Mouse (Mus musculus): Measurements from ENCODE around the gene Pik3r5. TPM values are rescaled to one million over a fixed set of nuclear protein-coding genes. Genes with fewer than 3 reads are reported as not detected.

Pik3r5 gene
- polyA plus RNA-seq (2012; rRNA removed), result 0.69 and 0.77 TPM in 2 replicates

GRCm38 (mm10) chr11:68431699-68432360 lies at the start of gene Pik3r5:
Gene Pik3r5, plus strand, starts transcription at chr11:68432121.
- peaks cover 6% of the 10 kb centered on the region for H3K4me1 ChIP-seq (ENCODE audit: control insufficient read depth, insufficient read depth, low read length)
- no peaks in the 10 kb centered on the region for H3K36me3 ChIP-seq (ENCODE audit: control insufficient read depth, insufficient read depth, low read length)
- no peak within 1 kb of the TSS for H3K27ac ChIP-seq (ENCODE audit: control insufficient read depth, insufficient read depth, low read depth, low read length)
- no peaks in the 10 kb centered on the region for H3K27me3 ChIP-seq (ENCODE audit: control insufficient read depth, insufficient read depth, low read length)
- H3K4me3 ChIP-seq (ENCODE audit: control insufficient read depth, low read depth, low read length), result peak within 1 kb of the TSS; percentile 79
- peak; percentile 35; the same call in 1 of the 2 replicates for TF ChIP-seq CTCF (IDR thresholded peaks at IDR 0.05; ENCODE audit: control insufficient read depth, insufficient read depth, insufficient replicate concordance, low read depth, low read length)
- TF ChIP-seq POLR2A (IDR thresholded peaks at IDR 0.05; ENCODE audit: control insufficient read depth, low read depth, low read length), result no peak; the same call in 1 of the 2 replicates

- H3K4me1 ChIP-seq (ENCODE audit: control insufficient read depth, insufficient read depth, low read length), result peaks cover 25% of the 10 kb centered on the region
Observed at GRCm38 (mm10) chr11:68383519-68383918, 48.4 kb upstream of the Pik3r5 start.

DNA sequence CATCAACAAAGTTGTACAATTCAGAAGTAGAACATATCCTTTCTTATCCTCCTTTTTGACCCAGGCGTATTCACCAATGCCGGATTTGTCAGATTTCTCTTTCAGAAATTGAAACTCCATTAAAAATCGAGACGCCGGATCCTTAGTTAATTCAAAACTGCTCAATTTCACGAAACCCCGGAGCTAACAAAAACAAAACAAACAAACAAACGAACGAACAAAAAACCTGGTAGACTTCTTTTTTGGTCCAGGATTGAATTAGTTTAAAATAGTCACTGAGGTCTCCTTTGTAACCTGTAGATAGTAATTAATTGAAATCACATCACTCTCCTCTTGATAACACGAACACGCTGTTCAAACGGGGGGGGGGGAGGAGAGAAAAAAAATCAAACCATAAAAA lies 47.8 kb upstream of the Pik3r5 start:
- H3K36me3 ChIP-seq (ENCODE audit: control insufficient read depth, insufficient read depth, low read length), result no peaks in the 10 kb centered on the region
- no peak overlapping the region for H3K27ac ChIP-seq (ENCODE audit: control insufficient read depth, insufficient read depth, low read depth, low read length)
- H3K4me1 ChIP-seq (ENCODE audit: control insufficient read depth, insufficient read depth, low read length), result peaks cover 25% of the 10 kb centered on the region
- TF ChIP-seq CTCF (IDR thresholded peaks at IDR 0.05; ENCODE audit: control insufficient read depth, insufficient read depth, insufficient replicate concordance, low read depth, low read length) (no peak), POLR2A (IDR thresholded peaks at IDR 0.05; ENCODE audit: control insufficient read depth, low read depth, low read length) (no peak)
- H3K4me3 ChIP-seq (ENCODE audit: control insufficient read depth, low read depth, low read length), result no peak overlapping the region
- peaks cover 2% of the 10 kb centered on the region; the same call in 1 of the 2 replicates for H3K27me3 ChIP-seq (ENCODE audit: control insufficient read depth, insufficient read depth, low read length)

More at GRCm38 (mm10) chr11:68383519-68383918, 48.4 kb upstream of the Pik3r5 start:
- no peak overlapping the region for H3K4me3 ChIP-seq (ENCODE audit: control insufficient read depth, low read depth, low read length)
- TF ChIP-seq CTCF (IDR thresholded peaks at IDR 0.05; ENCODE audit: control insufficient read depth, insufficient read depth, insufficient replicate concordance, low read depth, low read length), result no peak
- TF ChIP-seq POLR2A (IDR thresholded peaks at IDR 0.05; ENCODE audit: control insufficient read depth, low read depth, low read length), result no peak
- H3K36me3 ChIP-seq (ENCODE audit: control insufficient read depth, insufficient read depth, low read length), result no peaks in the 10 kb centered on the region
- H3K27me3 ChIP-seq (ENCODE audit: control insufficient read depth, insufficient read depth, low read length), result peaks cover 2% of the 10 kb centered on the region; the same call in 1 of the 2 replicates
- H3K27ac ChIP-seq (ENCODE audit: control insufficient read depth, insufficient read depth, low read depth, low read length), result no peak overlapping the region

- Histone ChIP-seq H3K27me3 (ENCODE audit: control insufficient read depth, insufficient read depth, low read length) (peaks cover 2% of the 10 kb centered on the region; the same call in 1 of the 2 replicates), H3K27ac (ENCODE audit: control insufficient read depth, insufficient read depth, low read depth, low read length) (no peak overlapping the region), H3K4me3 (ENCODE audit: control insufficient read depth, low read depth, low read length) (peak overlapping the region; percentile 38), H3K4me1 (ENCODE audit: control insufficient read depth, insufficient read depth, low read length) (peaks cover 25% of the 10 kb centered on the region), H3K36me3 (ENCODE audit: control insufficient read depth, insufficient read depth, low read length) (no peaks in the 10 kb centered on the region)
- TF ChIP-seq CTCF (IDR thresholded peaks at IDR 0.05; ENCODE audit: control insufficient read depth, insufficient read depth, insufficient replicate concordance, low read depth, low read length), result no peak
- TF ChIP-seq POLR2A (IDR thresholded peaks at IDR 0.05; ENCODE audit: control insufficient read depth, low read depth, low read length), result no peak
Observed at GRCm38 (mm10) chr11:68384592-68385020, 47.3 kb upstream of the Pik3r5 start.

GRCm38 (mm10) chr11:68385021-68385821 lies 46.7 kb upstream of the Pik3r5 start:
- H3K4me1 ChIP-seq (ENCODE audit: control insufficient read depth, insufficient read depth, low read length), result peaks cover 25% of the 10 kb centered on the region
- peak overlapping the region; percentile 38 for H3K4me3 ChIP-seq (ENCODE audit: control insufficient read depth, low read depth, low read length)
- H3K27ac ChIP-seq (ENCODE audit: control insufficient read depth, insufficient read depth, low read depth, low read length), result no peak overlapping the region
- TF ChIP-seq POLR2A (IDR thresholded peaks at IDR 0.05; ENCODE audit: control insufficient read depth, low read depth, low read length) (no peak), CTCF (IDR thresholded peaks at IDR 0.05; ENCODE audit: control insufficient read depth, insufficient read depth, insufficient replicate concordance, low read depth, low read length) (no peak)
- no peaks in the 10 kb centered on the region for H3K36me3 ChIP-seq (ENCODE audit: control insufficient read depth, insufficient read depth, low read length)
- peaks cover 2% of the 10 kb centered on the region; the same call in 1 of the 2 replicates for H3K27me3 ChIP-seq (ENCODE audit: control insufficient read depth, insufficient read depth, low read length)

DNA sequence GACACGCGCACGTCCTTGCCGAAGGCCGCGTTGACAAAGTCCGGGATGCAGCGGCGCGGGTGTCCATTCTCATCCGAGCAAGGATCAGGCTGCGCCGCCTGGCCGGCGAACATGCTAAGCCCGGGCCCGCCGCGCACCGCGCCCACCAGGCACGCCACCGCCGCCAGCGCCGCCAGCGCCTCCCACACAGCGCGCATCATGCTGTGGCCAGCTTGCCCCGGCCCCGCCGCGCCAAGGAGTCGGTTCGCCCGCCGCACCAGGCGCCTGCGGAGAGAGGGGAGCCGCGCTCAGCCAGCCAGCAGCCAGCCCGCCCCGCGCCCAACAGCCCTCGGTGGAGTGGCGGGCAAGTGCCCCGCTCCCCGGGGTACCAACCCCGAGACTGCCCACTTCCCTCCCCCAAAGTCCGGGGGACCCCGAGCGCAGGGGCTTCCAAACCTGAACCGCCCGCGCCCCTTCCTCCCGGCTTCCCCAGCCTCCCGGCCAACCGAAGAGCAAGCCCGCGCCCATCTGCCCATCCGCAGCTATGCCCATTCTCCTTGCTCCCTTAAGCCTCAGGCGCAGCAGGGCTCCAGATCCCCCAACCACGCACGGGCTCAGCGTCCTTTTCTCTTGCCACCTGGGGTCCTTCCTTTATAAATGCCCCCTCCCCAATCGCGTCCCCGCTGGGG lies 45.9 kb upstream of the Pik3r5 start:
- no peak overlapping the region for H3K27ac ChIP-seq (ENCODE audit: control insufficient read depth, insufficient read depth, low read depth, low read length)
- H3K4me1 ChIP-seq (ENCODE audit: control insufficient read depth, insufficient read depth, low read length), result peaks cover 25% of the 10 kb centered on the region
- TF ChIP-seq POLR2A (IDR thresholded peaks at IDR 0.05; ENCODE audit: control insufficient read depth, low read depth, low read length), result no peak
- TF ChIP-seq CTCF (IDR thresholded peaks at IDR 0.05; ENCODE audit: control insufficient read depth, insufficient read depth, insufficient replicate concordance, low read depth, low read length), result no peak
- H3K4me3 ChIP-seq (ENCODE audit: control insufficient read depth, low read depth, low read length), result peak overlapping the region; percentile 38
- peaks cover 2% of the 10 kb centered on the region; the same call in 1 of the 2 replicates for H3K27me3 ChIP-seq (ENCODE audit: control insufficient read depth, insufficient read depth, low read length)
- H3K36me3 ChIP-seq (ENCODE audit: control insufficient read depth, insufficient read depth, low read length), result no peaks in the 10 kb centered on the region
